Mouse (Mus musculus) urinary bladder, postnatal 36 days (tissue): ENCODE measurements at regions not wholly inside any gene's neighbourhood (a gene's known extent, or its start where the extent isn't known, plus 50 kb on each side); places are given as distances from the start of the nearest gene placed in this dataset.

Experiments used
- DNase-seq, 2 experiments: peaks; one replicate each; pipeline ENCODE4 v3.0.0; 2022; ENCODE audit warnings: low spot score in 2 of 2, mixed read lengths in 1 of 2

DNA sequence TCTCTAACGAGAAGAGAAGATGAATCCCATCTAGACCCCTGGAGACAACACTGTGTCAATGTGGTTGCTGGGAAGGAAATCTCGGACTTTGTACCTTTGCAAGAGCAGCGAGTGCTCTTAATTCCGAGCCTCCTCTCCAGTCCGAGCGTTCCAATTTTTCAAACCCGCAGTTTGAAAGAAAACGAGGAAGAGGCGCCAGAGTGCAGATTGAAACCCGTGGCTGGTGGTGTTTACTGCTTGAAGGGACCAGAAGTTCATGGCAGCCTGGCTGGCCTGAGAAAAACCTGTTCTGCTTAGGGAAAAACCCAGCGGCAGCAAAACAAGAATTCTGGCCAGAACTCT, 83.7 kb upstream of the Zfp648 start:
- DNase-seq = no peak

DNA sequence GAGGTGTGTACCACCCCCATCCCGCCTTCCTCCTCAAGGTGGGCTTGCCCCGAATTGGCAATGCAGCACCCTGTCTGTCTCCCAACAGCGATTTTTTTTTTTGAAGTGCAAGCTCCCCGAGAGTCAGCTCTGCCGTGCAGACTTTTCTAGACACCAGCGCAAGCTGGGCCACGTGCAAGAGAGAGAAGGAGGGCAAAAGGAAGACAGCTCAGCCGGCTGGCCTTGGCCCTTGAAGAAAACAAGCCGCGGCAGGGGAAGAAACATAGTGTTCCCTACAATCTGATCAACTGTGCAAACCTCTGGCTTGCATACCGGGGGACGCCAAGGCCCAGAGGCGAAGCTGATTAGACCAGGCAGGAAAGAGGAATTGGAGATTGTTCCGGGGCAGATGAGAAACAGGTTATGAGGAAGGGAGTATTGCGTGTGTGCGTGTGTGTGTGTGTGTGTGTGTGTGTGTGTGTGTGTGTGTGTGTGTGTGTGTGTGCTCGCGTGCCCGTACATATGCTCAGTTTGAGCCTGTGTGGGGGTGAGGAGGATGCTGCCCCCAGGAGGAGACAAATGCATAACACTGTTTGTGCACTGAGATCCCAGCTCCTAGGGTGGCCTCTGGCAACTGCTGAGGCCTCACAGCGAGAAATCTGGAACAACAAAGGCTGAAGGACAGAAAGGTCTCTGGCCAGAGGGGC, 83.2 kb upstream of the Zfp648 start:
- peak; percentile 78 to 88 for DNase-seq

DNA sequence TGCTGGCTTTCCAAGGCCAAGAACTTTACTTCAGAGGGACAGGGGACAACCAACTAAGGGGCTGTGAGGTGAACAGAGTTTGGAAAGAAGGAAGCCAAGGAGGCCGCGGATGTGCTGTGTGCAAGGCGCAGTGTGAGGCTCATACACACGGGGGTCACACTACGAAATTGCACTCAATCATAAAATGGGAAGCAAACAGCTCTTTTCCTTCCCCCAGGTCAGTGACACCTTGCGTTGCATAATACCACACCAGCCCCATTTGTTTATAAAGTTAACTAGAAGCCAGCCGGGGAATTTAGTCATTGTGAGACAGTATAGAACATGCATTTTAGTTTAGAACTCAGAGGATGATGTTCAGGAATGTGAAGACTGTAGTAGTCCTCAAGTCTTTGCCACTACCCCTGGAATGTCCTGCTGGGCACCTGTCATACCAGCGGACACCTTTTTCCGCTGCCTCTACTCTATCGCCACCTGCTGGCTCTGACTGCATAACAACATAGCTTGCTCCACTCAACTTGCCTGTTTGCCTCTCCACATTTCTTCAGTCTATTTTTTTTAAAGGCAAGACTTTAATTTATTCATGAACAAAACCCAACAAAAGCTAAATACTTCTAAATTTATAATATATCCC, 82.5 kb upstream of the Zfp648 start:
- peak; percentile 72 to 80 for DNase-seq

DNA sequence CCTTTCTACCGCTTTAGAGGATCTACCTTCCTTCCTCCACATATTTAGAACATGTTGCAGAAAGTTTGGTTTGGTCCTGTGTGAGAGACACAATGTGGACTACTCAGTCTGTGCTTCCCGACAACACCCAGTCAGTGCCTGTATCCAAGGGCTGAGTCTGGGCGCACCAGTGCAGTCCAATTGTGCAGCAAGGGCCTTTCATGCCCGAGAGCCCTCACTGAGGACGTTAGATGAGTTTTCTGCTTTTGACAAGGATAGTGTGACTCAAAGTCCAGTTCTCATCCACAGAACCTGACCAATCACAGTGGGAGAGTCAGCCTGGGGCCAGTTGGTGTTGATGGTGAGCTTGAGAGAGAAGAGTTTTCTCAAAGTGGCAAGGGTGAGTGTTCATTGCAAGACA, 81.4 kb upstream of the Zfp648 start:
- DNase-seq = no peak

DNA sequence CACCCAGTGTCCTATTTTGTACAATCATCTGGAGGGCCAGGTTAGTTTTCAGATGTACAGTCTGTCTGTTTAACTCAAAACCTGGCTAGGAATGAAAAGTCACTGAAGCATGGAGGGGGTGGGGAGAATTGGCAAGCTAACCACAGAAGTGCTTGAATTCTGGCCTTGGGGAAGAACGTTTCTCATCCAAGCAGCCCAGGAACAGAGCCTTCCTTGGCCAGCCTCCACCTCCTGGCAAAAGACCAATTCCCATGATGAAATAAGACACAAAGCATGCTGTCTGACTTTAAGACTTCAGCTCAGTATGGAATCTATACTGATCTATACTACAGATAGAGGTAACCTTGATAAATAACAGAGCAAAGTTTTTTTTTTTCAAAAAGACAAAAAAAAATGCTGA, 80.3 kb upstream of the Zfp648 start:
- DNase-seq = peak in 1 of 2 experiments; percentile 82

DNA sequence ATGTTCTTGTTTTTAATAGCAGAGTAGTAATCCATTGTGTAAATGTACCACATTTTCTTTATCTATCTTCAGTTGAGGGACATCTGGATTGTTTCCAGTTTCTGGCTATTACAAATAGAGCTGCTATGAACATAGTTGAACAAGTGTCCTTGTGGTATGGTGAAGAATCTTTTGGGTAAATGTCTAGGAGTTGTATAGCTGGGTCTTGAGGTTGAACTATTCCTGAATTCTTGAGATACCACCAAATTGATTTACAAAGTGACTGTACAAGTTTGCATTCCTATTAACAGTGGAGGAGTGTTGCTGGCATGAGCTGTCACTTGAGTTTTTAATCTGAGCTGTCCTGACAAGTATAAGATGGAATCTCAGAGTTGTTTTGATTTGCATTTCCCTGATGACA, 76.0 kb upstream of the Zfp648 start:
- DNase-seq = no peak

DNA sequence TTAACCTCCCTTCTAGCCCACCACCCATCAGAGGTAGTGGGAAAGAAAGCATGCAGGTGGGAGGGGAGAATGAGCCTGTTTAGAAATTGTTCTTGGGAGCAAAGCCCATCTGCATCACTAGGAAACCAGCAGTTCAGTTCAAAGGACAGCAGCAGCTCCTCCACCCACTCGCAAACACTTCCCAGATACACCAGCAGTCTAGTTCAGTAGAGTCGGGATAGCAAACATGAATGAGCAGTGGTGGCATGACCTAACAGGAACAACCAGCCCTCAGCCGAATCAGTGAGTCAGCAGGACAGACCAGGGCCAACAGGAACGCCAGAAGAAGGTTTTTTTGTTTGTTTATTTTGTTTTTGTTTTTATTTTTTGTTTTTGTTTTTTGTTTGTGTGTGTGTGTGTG, 74.5 kb upstream of the Zfp648 start:
- no peak for DNase-seq

DNA sequence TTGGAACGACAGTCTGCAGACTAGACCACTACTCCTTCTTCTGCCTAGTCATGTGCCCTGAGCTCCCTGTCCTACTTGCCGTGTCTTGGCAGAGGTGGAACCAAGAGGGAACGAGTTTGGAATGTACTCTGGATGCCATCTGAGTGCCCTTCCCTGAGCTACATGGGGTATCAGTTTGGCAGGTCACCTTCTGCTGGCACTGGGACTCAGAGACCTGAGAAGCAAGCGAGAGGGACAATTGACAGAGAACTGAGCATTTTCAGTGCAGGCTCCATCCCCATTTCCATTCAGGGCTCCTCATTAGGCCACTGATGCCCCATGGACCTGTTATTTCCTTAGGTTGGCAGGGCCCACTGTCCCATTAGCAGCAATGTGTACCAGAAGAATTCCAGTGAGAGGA, 61.5 kb upstream of the Zfp648 start:
- DNase-seq = no peak

DNA sequence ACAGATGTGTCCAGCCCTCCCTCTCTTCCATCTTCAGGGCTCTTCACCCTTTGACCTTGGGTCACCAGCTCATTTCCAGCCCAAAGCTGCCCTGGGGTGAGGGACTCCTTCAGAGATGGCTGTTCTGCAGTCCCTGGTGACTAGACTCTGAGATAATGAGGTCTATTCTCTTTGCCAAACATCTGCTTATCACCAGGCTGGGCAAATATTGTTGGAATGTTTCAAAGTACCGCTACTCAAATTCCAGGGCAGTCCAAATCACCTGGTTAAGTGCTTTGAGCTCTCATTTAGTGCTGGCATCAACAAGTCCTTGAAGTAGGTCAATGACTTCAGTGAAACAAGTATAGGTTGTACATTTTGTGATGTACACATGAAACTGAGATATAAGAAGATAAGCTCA, 57.3 kb upstream of the Zfp648 start:
- no peak for DNase-seq

DNA sequence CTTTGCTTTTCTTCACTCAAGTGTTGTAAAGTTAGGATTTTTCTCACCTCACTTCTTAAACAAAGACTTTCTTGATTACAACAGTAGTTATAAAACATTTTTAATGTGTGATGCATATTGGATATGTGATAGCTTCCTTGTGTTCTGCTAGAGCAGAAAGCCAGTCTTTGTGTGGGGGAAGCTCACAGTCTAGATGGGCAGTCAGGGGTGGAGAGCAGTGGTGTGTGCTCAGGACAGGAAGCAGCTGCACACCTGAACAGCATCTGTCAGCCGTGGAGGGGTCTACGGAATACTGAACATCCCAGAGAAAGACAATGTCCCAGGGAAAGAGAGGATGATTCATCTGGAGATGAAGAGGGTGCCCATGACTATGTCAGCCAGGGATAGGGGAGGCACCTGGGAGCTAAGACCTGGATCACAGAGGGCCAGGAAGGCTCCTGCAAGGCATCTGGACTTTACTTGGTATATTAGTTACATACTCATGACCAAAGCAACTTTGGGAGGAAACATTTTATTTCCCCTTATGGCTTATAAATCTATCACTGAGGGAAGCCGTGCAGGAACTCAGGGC, 53.9 kb upstream of the Zfp648 start:
- DNase-seq = no peak

DNA sequence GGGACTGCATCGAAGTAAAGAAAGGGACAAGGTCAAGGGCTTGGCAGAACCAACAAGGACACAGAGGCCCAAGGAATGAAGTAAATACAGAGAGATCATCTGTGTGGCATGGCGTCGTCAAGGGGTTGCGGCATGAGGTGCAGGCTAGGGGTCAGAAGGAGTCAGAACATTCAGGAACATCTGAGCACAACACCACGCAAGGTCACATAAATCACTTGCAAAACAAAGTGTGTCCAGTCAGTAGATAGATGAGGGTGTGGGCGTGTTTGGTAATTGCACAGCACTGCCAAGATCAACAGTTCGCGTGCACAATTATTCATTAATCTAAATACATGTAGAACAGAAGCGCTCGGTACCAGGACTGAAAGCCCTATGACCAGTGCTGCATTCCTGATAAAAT, 52.0 kb upstream of the Zfp648 start:
- peak in 1 of 2 experiments; percentile 56 for DNase-seq

DNA sequence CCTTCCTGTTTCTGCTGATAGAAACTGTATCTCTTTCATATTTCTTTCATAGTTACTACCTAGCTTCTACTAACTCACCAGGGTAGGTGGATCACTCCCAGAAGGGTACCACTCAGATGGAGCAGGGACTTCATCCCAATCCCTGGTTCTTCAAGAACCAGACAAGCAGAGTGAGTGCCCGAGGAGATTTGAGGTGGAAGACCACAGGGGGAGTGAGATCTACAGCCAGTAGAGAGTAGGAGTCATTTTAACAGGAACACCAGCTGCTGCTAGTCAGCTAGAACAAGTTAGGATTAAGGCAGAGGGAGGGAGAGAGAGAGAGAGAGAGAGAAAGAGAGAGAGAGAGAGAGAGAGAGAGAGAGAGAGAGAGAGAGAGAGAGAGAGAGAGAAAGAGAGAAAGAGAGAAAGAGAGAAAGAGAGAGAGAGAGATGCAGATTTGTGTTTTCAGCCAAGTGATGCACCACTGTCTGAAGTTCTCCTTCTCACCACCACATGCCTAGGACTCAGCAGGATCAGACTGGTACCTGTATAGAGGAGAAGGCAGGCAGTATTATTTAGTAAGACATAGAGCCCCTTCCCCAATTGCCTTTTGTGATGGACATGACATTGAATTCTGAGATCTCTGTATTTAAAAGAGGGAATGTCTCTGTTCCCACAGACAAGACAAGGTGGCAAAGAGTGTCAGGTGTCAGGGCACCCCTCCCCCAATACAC, 51.4 kb upstream of the Zfp648 start:
- DNase-seq = no peak

DNA sequence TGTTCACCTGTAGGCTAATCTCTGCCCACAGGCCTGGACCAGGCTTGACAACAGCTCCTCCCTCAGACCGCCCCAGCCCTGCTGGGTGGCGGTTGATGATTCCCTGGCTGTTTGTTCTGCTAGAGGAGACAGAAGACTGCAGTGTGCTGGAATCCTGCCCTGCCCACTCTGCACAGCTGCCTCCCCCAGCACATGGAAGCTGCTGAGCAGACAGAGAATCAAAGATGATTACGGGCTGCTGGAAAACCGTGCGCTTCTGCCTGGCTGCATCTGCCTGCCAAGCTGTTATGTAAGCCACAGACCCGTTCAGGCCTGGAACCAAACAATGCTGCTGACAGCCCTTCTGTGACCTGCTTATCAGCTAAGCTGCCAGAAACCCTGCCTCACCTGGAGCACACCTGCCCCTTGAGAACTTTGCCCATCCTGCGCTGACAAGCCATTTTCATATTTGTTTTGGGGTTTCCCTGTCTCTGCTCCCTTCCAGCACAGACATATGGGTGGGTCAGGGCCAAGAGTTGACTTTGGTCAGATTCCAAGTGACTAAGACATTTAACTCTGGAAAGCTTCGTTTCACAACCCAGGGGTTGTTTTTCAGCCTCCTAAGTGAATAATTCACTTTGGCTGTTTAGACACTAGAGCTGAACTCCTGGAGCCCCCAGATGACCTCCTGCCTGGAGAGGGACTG, 50.7 kb upstream of the Zfp648 start:
- peak; percentile 72 to 87 for DNase-seq
